Mouse (Mus musculus) layer of hippocampus, adult 11-12 months (tissue): ENCODE measurements around the gene Aqp12.

Experiments
- DNase-seq: peaks from one replicate; pipeline ENCODE4 v3.0.0; 2022; ENCODE audit warnings: low spot score

Aqp12 gene

GRCm38 (mm10) chr1:93015136-93015535, 9.0 kb downstream of the Aqp12 start:
- no peak for DNase-seq

GRCm38 (mm10) chr1:93018716-93019115, 12.6 kb downstream of the Aqp12 start:
- DNase-seq: no peak

GRCm38 (mm10) chr1:93020602-93021001, 14.5 kb downstream of the Aqp12 start:
- no peak for DNase-seq

- no peak for DNase-seq
These were observed 20.5 kb downstream of the Aqp12 start for GRCm38 (mm10) chr1:93026600-93026999.

- no peak for DNase-seq
These were observed 23.3 kb downstream of the Aqp12 start for GRCm38 (mm10) chr1:93029387-93029786.

GRCm38 (mm10) chr1:93030060-93030459, 23.9 kb downstream of the Aqp12 start:
- DNase-seq: no peak

- DNase-seq: no peak
These were observed 25.1 kb downstream of the Aqp12 start for GRCm38 (mm10) chr1:93031199-93031598.

- no peak for DNase-seq
These were observed 27.9 kb downstream of the Aqp12 start for GRCm38 (mm10) chr1:93033989-93034388.

GRCm38 (mm10) chr1:93035981-93036380, 29.8 kb downstream of the Aqp12 start:
- no peak for DNase-seq

GRCm38 (mm10) chr1:93046153-93046789, 40.1 kb downstream of the Aqp12 start:
- DNase-seq: no peak

- no peak for DNase-seq
These were observed 43.9 kb downstream of the Aqp12 start for GRCm38 (mm10) chr1:93050071-93050470.

- DNase-seq: no peak
These were observed 45.1 kb downstream of the Aqp12 start for GRCm38 (mm10) chr1:93051124-93051833.
